Mouse (Mus musculus) MEL (cell line): Measurements from ENCODE around the gene Chd3. TPM values are rescaled to one million over a fixed set of nuclear protein-coding genes. Genes with fewer than 3 reads are reported as not detected.
"Not testable (repeated sequence)": the region's sequence is repeated elsewhere in the genome, so short reads cannot be mapped to it uniquely, and the experiment has no call there.

Source experiments
- DNase-seq: peaks from one replicate; pipeline ENCODE4 v3.0.0; 2011; ENCODE audit warnings: low read depth, low spot score
- H3K27ac ChIP-seq: 2 replicates; pipeline ENCODE4 v1.5.1; 2012; ENCODE audit warnings: low read depth, mild to moderate bottlenecking, control low read depth, low read length, moderate library complexity; ENCODE audit not compliant: control insufficient read depth
- H3K27me3 ChIP-seq, 2 experiments: fragments of 150-350 bp in 1 of 2; sonication (generic) in 1 of 2; 2 replicates each; pipeline ENCODE4 v1.6.1; 2012; ENCODE audit warnings: low read length in 2 of 2, mild to moderate bottlenecking in 2 of 2, improper control_type of control experiment in 1 of 2, moderate library complexity in 1 of 2; ENCODE audit not compliant: insufficient read depth in 2 of 2, control insufficient read depth in 1 of 2
- H3K36me3 ChIP-seq, 2 experiments: 2 replicates each; pipeline ENCODE4 v1.6.1; 2012 to 2014; ENCODE audit warnings: low read length in 2 of 2, improper control_type of control experiment in 1 of 2, inconsistent platforms in 1 of 2, mild to moderate bottlenecking in 1 of 2; ENCODE audit not compliant: insufficient read depth in 2 of 2, control insufficient read depth in 1 of 2
- H3K4me1 ChIP-seq, 2 experiments: fragments of 150-350 bp in 1 of 2; sonication (generic) in 1 of 2; 2 replicates each; pipeline ENCODE4 v1.6.1; 2012; ENCODE audit warnings: low read length in 2 of 2, improper control_type of control experiment in 1 of 2, mild to moderate bottlenecking in 1 of 2; ENCODE audit not compliant: insufficient read depth in 2 of 2, control insufficient read depth in 1 of 2
- H3K4me3 ChIP-seq, 2 experiments: fragments of 150-350 bp in 1 of 2; sonication (generic) in 1 of 2; 2 replicates each; pipeline ENCODE4 v1.5.1; 2012; ENCODE audit warnings: low read depth in 2 of 2, low read length in 2 of 2, mild to moderate bottlenecking in 2 of 2, moderate library complexity in 2 of 2, control low read depth in 1 of 2, improper control_type of control experiment in 1 of 2; ENCODE audit not compliant: control insufficient read depth in 1 of 2, insufficient read depth in 1 of 2
- H3K79me2 ChIP-seq: 2 replicates; pipeline ENCODE4 v1.6.1; 2012; ENCODE audit warnings: mild to moderate bottlenecking, low read length, moderate library complexity; ENCODE audit not compliant: control insufficient read depth, poor library complexity, insufficient read depth
- H3K9ac ChIP-seq: 2 replicates; pipeline ENCODE4 v1.6.1; 2012; ENCODE audit warnings: low read depth, mild to moderate bottlenecking, control low read depth, low read length, moderate library complexity; ENCODE audit not compliant: control insufficient read depth, poor library complexity, severe bottlenecking
- H3K9me3 ChIP-seq: fragments of 150-350 bp; sonication (generic); replicated peaks from 2 replicates; pipeline ENCODE4 v1.6.1; 2012; ENCODE audit warnings: mild to moderate bottlenecking, low read length, improper control_type of control experiment, moderate library complexity; ENCODE audit not compliant: insufficient read depth
- CHD2 ChIP-seq: IDR thresholded peaks from 2 replicates; pipeline ENCODE4 v1.6.1; 2011; ENCODE audit warnings: low read length, improper control_type of control experiment
- CTCF ChIP-seq, 3 experiments: IDR thresholded peaks in 2 of 3; conservative IDR thresholded peaks in 1 of 3; 2 replicates each; pipeline ENCODE4 v1.5.1; 2011 to 2012; ENCODE audit warnings: low read length in 3 of 3, low read depth in 2 of 3, mild to moderate bottlenecking in 2 of 3, improper control_type of control experiment in 1 of 3, inconsistent platforms in 1 of 3, mixed read lengths in 1 of 3, moderate library complexity in 1 of 3; ENCODE audit not compliant: control insufficient read depth in 1 of 3, insufficient read depth in 1 of 3, poor library complexity in 1 of 3, severe bottlenecking in 1 of 3
- EP300 ChIP-seq, 2 experiments: IDR thresholded peaks; 2 replicates each; pipeline ENCODE4 v1.6.1; 2011; ENCODE audit warnings: improper control_type of control experiment in 2 of 2, low read length in 2 of 2, low read depth in 1 of 2, mild to moderate bottlenecking in 1 of 2
- ETS1 ChIP-seq: IDR thresholded peaks from 2 replicates; pipeline ENCODE4 v1.6.1; 2012; ENCODE audit warnings: low read depth, mild to moderate bottlenecking, inconsistent platforms, low read length, improper control_type of control experiment, moderate library complexity
- GABPA ChIP-seq: IDR thresholded peaks from 2 replicates; pipeline ENCODE4 v1.6.1; 2012; ENCODE audit warnings: low read depth, mild to moderate bottlenecking, inconsistent platforms, low read length, improper control_type of control experiment, moderate library complexity
- GATA1 ChIP-seq: IDR thresholded peaks from 2 replicates; pipeline ENCODE4 v1.6.1; 2011; ENCODE audit warnings: low read depth, low read length, improper control_type of control experiment
- KAT2A ChIP-seq: conservative IDR thresholded peaks from 2 replicates; pipeline ENCODE4 v1.6.1; 2012; ENCODE audit warnings: low read depth, low read length, improper control_type of control experiment, inconsistent platforms
- MEF2A ChIP-seq: IDR thresholded peaks from 2 replicates; pipeline ENCODE4 v1.6.1; 2014; ENCODE audit warnings: low read depth, mild to moderate bottlenecking, inconsistent platforms, low read length, improper control_type of control experiment; ENCODE audit not compliant: poor library complexity, insufficient replicate concordance, severe bottlenecking; ENCODE audit errors: extremely low read depth
- MXI1 ChIP-seq: IDR thresholded peaks from 2 replicates; pipeline ENCODE4 v1.6.1; 2011; ENCODE audit warnings: mild to moderate bottlenecking, low read depth, low read length, improper control_type of control experiment
- NRF1 ChIP-seq: IDR thresholded peaks from 2 replicates; pipeline ENCODE4 v1.6.1; 2014; ENCODE audit warnings: low read depth, mild to moderate bottlenecking, inconsistent platforms, low read length, improper control_type of control experiment, moderate library complexity; ENCODE audit not compliant: poor library complexity, insufficient read depth, severe bottlenecking
- POLR2AphosphoS5 ChIP-seq: IDR thresholded peaks from 2 replicates; pipeline ENCODE4 v1.6.1; 2012; ENCODE audit warnings: low read depth, borderline replicate concordance, mild to moderate bottlenecking, inconsistent platforms, low read length, moderate library complexity, mixed read lengths
- SMC3 ChIP-seq: IDR thresholded peaks from 2 replicates; pipeline ENCODE4 v1.6.1; 2011; ENCODE audit warnings: low read depth, low read length, improper control_type of control experiment
- TBP ChIP-seq: IDR thresholded peaks from 2 replicates; pipeline ENCODE4 v1.8.0; 2011; ENCODE audit warnings: low read depth, low read length, improper control_type of control experiment
- UBTF ChIP-seq: IDR thresholded peaks from 2 replicates; pipeline ENCODE4 v1.6.1; 2012; ENCODE audit warnings: low read depth, mild to moderate bottlenecking, inconsistent platforms, low read length, improper control_type of control experiment, moderate library complexity, borderline replicate concordance; ENCODE audit not compliant: insufficient read depth
- USF1 ChIP-seq: IDR thresholded peaks from 2 replicates; pipeline ENCODE4 v1.6.1; 2014; ENCODE audit warnings: low read depth, mild to moderate bottlenecking, inconsistent platforms, low read length, improper control_type of control experiment, moderate library complexity
- USF2 ChIP-seq, 2 experiments: IDR thresholded peaks; 2 replicates each; pipeline ENCODE4 v1.6.1; 2011 to 2012; ENCODE audit warnings: improper control_type of control experiment in 2 of 2, low read length in 2 of 2, borderline replicate concordance in 1 of 2, inconsistent platforms in 1 of 2, low read depth in 1 of 2, mild to moderate bottlenecking in 1 of 2; ENCODE audit not compliant: insufficient read depth in 1 of 2
- ZKSCAN1 ChIP-seq: IDR thresholded peaks from 2 replicates; pipeline ENCODE4 v1.6.1; 2012; ENCODE audit warnings: low read depth, mild to moderate bottlenecking, inconsistent platforms, low read length, improper control_type of control experiment, moderate library complexity
- ZMIZ1 ChIP-seq: IDR thresholded peaks from 2 replicates; pipeline ENCODE4 v1.6.1; 2012; ENCODE audit warnings: low read depth, mild to moderate bottlenecking, inconsistent platforms, low read length, improper control_type of control experiment, moderate library complexity
- ZNF384 ChIP-seq: IDR thresholded peaks from 2 replicates; pipeline ENCODE4 v1.6.1; 2012; ENCODE audit warnings: low read depth, mild to moderate bottlenecking, inconsistent platforms, low read length, improper control_type of control experiment
- polyA plus RNA-seq, 2 experiments: library from polyadenylated mRNA; stranded (reverse) in 1 of 2; unstranded in 1 of 2; fragments of >175 nt in 1 of 2; fragments of >200 nt in 1 of 2; gene quantifications; 2 replicates each; pipeline versions ENCODE4 v1.2.1 to v1.2.4; 2012; ENCODE audit warnings: low replicate concordance in 2 of 2, low read depth in 1 of 2; ENCODE audit not compliant: insufficient read length in 2 of 2, insufficient read depth in 1 of 2, missing spikeins in 1 of 2
- total RNA-seq: library from RNA; depleted of rRNA; stranded (reverse); fragments of 300-350 nt; gene quantifications from 2 replicates; pipeline ENCODE4 v1.2.3, GENCODE M21; 2012

The Chd3 gene
- total and polyA plus RNA-seq, 3 experiments: 37.3 to 84.9 TPM; not detected in 1

DNA sequence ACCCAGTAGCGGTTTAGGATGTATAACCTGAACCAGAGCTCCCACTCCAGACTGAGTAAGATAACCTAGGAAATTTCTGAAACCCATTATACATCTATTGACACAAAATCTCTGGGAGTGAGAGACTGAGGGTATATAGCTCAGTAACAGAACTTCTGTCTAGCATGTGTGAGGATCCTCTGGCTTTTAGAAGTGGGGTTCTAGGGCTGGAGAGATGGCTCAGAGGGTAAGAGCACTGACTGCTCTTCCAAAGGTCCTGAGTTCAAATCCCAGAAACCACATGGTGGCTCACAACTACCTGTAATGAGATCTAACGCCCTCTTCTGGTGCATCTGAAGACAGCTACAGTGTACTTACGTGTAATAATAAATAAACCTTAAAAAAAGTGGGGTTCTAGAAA lies 51.2 kb downstream of the Chd3 start:
- H3K27me3 ChIP-seq, H3K27ac ChIP-seq, H3K79me2 ChIP-seq, H3K36me3 ChIP-seq, H3K9me3 ChIP-seq, H3K9ac ChIP-seq, H3K4me3 ChIP-seq, DNase-seq: not testable (repeated sequence)
- TF ChIP-seq CTCF (IDR thresholded peaks at IDR 0.05 in 2 of 3, conservative IDR thresholded peaks at IDR 0.05 in 1 of 3; ENCODE audit: control insufficient read depth in 1 of 3, insufficient read depth in 1 of 3, low read depth in 2 of 3, low read length in 3 of 3, poor library complexity in 1 of 3, severe bottlenecking in 1 of 3): peak in 1 of 3 experiments; percentile 2; a peak in 1 of 6 replicates
- TF ChIP-seq TBP: 0 out of 2 replicates have a peak, but pooled peaks have one; percentile 51
- peaks cover 3 to 12% of the 10 kb centered on the region in 2 experiments; a peak in 3 of 4 replicates for H3K4me1 ChIP-seq

DNA sequence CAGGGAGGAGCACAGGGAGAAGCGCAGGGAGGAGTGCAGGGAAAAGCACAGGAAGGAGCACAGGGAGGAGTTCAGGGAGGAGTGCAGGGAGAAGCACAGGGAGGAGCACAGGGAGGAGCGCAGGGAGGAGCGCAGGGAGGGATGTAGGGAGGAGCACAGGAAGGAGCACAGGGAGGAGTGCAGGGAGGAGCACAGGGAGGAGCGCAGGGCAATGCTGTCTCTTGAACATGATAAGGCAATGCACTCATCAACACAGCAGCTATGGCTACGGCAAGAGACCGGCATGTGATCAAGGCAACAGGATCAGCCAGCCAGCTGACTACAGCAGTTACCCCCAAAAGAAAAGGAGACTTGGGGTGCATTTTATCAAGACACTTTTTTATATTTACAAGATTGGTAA lies 52.8 kb downstream of the Chd3 start:
- H3K4me1 ChIP-seq: no peaks in the 10 kb centered on the region
- no peaks in the 10 kb centered on the region for H3K27me3 ChIP-seq
- H3K4me3 ChIP-seq: no peak overlapping the region
- H3K36me3 ChIP-seq: peaks cover 0 to 7% of the 10 kb centered on the region in 2 experiments; a peak in 2 of 4 replicates
- no peaks in the 10 kb centered on the region for H3K79me2 ChIP-seq
- no peak overlapping the region for H3K27ac ChIP-seq
- H3K9ac ChIP-seq: no peak overlapping the region
- H3K9me3 ChIP-seq: no peaks in the 10 kb centered on the region
- TF ChIP-seq ZKSCAN1 (no peak), MEF2A (no peak), ZNF384 (no peak), KAT2A (no peak), GABPA (no peak), EP300 (IDR thresholded peaks at IDR 0.05; ENCODE audit: low read depth in 1 of 2, low read length in 2 of 2) (no peak), ETS1 (no peak), GATA1 (no peak), USF1 (no peak), SMC3 (no peak), CHD2 (no peak), POLR2AphosphoS5 (no peak), USF2 (IDR thresholded peaks at IDR 0.05; ENCODE audit: borderline replicate concordance in 1 of 2, insufficient read depth in 1 of 2, low read depth in 1 of 2, low read length in 2 of 2) (no peak), NRF1 (no peak), MXI1 (no peak), UBTF (no peak), ZMIZ1 (no peak)
- no peak for DNase-seq
